Mouse (Mus musculus): ENCODE measurements around the gene Gm11627.
"Not testable (repeated sequence)": the region's sequence is repeated elsewhere in the genome, so short reads cannot be mapped to it uniquely, and the experiment has no call there.

The Gm11627 gene

GRCm38 (mm10) chr11:102579165-102580033 is at the start of gene Gm11627:
Gm11627 (minus strand) TSS chr11:102579461.
- peak; percentile 20 for DNase-seq (ENCODE audit: low read depth, low spot score)

- no peak for DNase-seq (ENCODE audit: low read depth, low spot score)
Observed at GRCm38 (mm10) chr11:102628529-102628928, 49.3 kb upstream of the Gm11627 start.

- no peak for DNase-seq (ENCODE audit: low read depth, low spot score)
Observed at GRCm38 (mm10) chr11:102627171-102627931, 48.1 kb upstream of the Gm11627 start.

GRCm38 (mm10) chr11:102624888-102625407 is 45.7 kb upstream of the Gm11627 start:
- no peak for DNase-seq (ENCODE audit: low read depth, low spot score)

GRCm38 (mm10) chr11:102623876-102624789 is 44.9 kb upstream of the Gm11627 start:
- DNase-seq (ENCODE audit: low read depth, low spot score): no peak

- DNase-seq (ENCODE audit: low read depth, low spot score): no peak
Observed at GRCm38 (mm10) chr11:102619449-102619848, 40.2 kb upstream of the Gm11627 start.

GRCm38 (mm10) chr11:102611317-102611705 is 32.0 kb upstream of the Gm11627 start:
- DNase-seq (ENCODE audit: low read depth, low spot score): no peak

GRCm38 (mm10) chr11:102610675-102611316 is 31.5 kb upstream of the Gm11627 start:
- DNase-seq (ENCODE audit: low read depth, low spot score): no peak

- no peak for DNase-seq (ENCODE audit: low read depth, low spot score)
Observed at GRCm38 (mm10) chr11:102610260-102610659, 31.0 kb upstream of the Gm11627 start.

- DNase-seq (ENCODE audit: low read depth, low spot score): no peak
Observed at GRCm38 (mm10) chr11:102609483-102609882, 30.2 kb upstream of the Gm11627 start.

- DNase-seq (ENCODE audit: low read depth, low spot score): no peak
Observed at GRCm38 (mm10) chr11:102608691-102609090, 29.4 kb upstream of the Gm11627 start.

- DNase-seq (ENCODE audit: low read depth, low spot score): no peak
Observed at GRCm38 (mm10) chr11:102607686-102608548, 28.7 kb upstream of the Gm11627 start.

- DNase-seq (ENCODE audit: low read depth, low spot score): not testable (repeated sequence)
Observed at GRCm38 (mm10) chr11:102607201-102607600, 27.9 kb upstream of the Gm11627 start.

GRCm38 (mm10) chr11:102606751-102607171 is 27.5 kb upstream of the Gm11627 start:
- DNase-seq (ENCODE audit: low read depth, low spot score): no peak

- DNase-seq (ENCODE audit: low read depth, low spot score): no peak
Observed at GRCm38 (mm10) chr11:102605553-102606416, 26.5 kb upstream of the Gm11627 start.

GRCm38 (mm10) chr11:102604777-102605552 is 25.7 kb upstream of the Gm11627 start:
- no peak for DNase-seq (ENCODE audit: low read depth, low spot score)

- DNase-seq (ENCODE audit: low read depth, low spot score): peak; percentile 96
Observed at GRCm38 (mm10) chr11:102604010-102604584, 24.8 kb upstream of the Gm11627 start, which contains the start of gene Fzd2. Fzd2 (plus strand) TSS chr11:102604396.

GRCm38 (mm10) chr11:102603496-102603850 is 24.2 kb upstream of the Gm11627 start:
- DNase-seq (ENCODE audit: low read depth, low spot score): no peak

Data from brain, embryonic 18.5 days (tissue).